Mouse (Mus musculus): Measurements from ENCODE around the gene Rfc2.
A peak's percentile ranks its signal among the peaks of the same experiment; 100 is the strongest.
"Not testable (repeated sequence)": the region's sequence is repeated elsewhere in the genome, so short reads cannot be mapped to it uniquely, and the experiment has no call there.

Gene Rfc2

DNA sequence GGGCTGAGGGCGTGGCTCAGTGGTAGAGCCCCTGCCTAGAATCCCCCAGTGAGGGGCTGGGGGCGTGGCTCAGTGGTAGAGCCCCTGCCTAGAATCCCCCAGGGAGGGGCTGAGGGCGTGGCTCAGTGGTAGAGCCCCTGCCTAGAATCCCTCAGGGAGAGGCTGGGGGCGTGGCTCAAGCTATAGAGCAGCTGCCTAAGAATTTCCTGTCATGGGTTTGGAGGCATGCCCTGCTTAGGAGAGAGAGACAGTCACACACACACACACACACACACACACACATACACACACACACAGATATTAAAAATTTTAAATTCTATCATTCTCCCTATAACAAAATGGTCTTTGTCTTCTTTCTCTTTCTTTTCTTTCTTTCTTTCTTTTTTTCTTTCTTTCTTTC, 67.8 kb downstream of the Rfc2 start:
- DNase-seq (ENCODE audit: low spot score), result not testable (repeated sequence)

DNA sequence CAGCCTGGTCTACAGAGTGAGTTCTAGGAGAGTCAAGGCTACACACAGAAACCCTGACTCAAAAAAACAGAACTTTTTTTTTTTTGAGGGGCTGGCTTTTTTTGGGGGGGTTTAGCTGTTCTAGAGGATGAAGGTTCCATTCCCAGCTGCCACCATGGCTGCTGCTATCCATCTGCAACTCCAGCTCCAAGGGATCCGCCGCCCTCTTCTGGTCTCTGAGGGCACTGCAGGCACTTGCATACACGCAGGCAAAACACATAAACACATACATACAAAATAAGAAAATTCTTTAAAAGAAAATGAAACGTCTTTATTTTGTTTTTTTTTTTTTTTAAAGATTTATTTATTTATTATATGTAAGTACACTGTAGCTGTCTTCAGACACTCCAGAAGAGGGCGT, 69.8 kb downstream of the Rfc2 start:
- peak; percentile 23 for DNase-seq (ENCODE audit: low spot score)

All from ovary, postnatal 14 days (tissue).